Mouse (Mus musculus) bone marrow macrophage, adult 2 months (primary cell): ENCODE results near the gene Smpdl3b.
"Not testable (repeated sequence)": the region's sequence is repeated elsewhere in the genome, so short reads cannot be mapped to it uniquely, and the experiment has no call there.

Experiments
- CTCF ChIP-seq: IDR thresholded peaks from 2 replicates; pipeline ENCODE4 v1.5.1; 2012; ENCODE audit warnings: low read depth, mild to moderate bottlenecking, low read length, moderate library complexity
- POLR2A ChIP-seq: IDR thresholded peaks from 2 replicates; pipeline ENCODE4 v1.6.1; 2012; ENCODE audit warnings: mild to moderate bottlenecking, low read depth, low read length, borderline replicate concordance

- not testable (repeated sequence) for TF ChIP-seq CTCF, POLR2A
Measured at GRCm38 (mm10) chr4:132737154-132737553, 19.9 kb downstream of the Smpdl3b start.
